Mouse (Mus musculus): ENCODE data around the gene Mob1a. TPM values are rescaled to one million over a fixed set of nuclear protein-coding genes. Genes with fewer than 3 reads are reported as not detected.

Gene Mob1a
- polyA plus RNA-seq, 1 experiment from 2014 or later = 32.5 TPM

DNA sequence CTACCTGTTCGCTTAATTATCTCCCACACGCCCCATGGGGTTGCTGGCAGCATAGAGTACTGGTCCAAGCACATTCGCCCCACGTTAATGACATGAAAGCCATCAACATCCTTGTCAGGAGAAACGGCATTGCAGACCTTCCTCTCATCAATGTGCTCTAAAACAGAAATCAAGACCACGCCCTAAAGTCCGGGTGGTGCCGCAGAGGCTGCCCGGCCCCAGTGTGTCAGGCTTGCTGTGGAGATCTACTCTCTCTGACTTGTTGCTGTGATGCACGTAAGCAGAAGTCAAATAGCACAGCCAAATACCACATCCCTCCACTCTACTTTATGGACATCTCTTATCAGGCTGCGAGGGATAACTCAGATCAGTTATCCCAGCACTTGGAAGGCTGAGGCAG, 14.6 kb upstream of the Mob1a start:
- Histone ChIP-seq H3K4me2 (ENCODE audit: low read length) (no peak overlapping the region), H3K4me3 (replicated peaks; ENCODE audit: low read depth, low read length) (no peak overlapping the region), H3K27me3 (ENCODE audit: control insufficient read depth, insufficient read depth, low read length) (no peaks in the 10 kb centered on the region), H3K9me3 (ENCODE audit: control insufficient read depth, low read length) (no peaks in the 10 kb centered on the region), H3K27ac (replicated peaks; ENCODE audit: low read depth, low read length) (no peak overlapping the region), H3K9ac (replicated peaks; ENCODE audit: low read length) (no peak overlapping the region), H3K36me3 (ENCODE audit: control insufficient read depth, insufficient read depth, low read length) (peaks cover 53% of the 10 kb centered on the region), H3K4me1 (ENCODE audit: control insufficient read depth, insufficient read depth, low read length) (peaks cover 5% of the 10 kb centered on the region; the same call in 1 of the 2 replicates)
- DNase-seq (no peak), ATAC-seq (ENCODE audit: low FRiP score, low TSS enrichment) (no peak)
- 96% methylated on average over 11 of the region's 11 CpGs for WGBS

DNA sequence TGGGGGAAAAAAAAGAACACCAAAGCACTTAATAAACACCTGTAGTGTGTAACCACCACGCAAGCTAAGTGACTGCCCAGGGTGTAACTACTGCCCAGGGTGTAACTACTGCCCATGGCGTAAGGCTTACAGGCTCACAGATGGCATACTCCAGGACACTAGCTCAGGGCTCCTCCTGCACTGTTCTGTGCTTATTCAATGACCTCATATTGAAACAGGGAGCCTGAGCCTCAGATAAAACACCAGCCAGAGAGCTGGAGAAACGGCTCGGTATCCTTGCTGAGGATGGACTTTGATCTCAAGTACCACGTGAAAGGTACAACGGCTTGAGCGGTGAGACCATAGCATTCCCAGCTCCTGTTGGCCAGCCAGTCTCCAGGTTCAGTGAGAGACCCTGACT, 13.8 kb upstream of the Mob1a start:
- Histone ChIP-seq H3K27ac (replicated peaks; ENCODE audit: low read depth, low read length) (no peak overlapping the region), H3K9me3 (ENCODE audit: control insufficient read depth, low read length) (no peaks in the 10 kb centered on the region), H3K27me3 (ENCODE audit: control insufficient read depth, insufficient read depth, low read length) (no peaks in the 10 kb centered on the region), H3K36me3 (ENCODE audit: control insufficient read depth, insufficient read depth, low read length) (peaks cover 46% of the 10 kb centered on the region), H3K9ac (replicated peaks; ENCODE audit: low read length) (no peak overlapping the region), H3K4me2 (ENCODE audit: low read length) (no peak overlapping the region), H3K4me3 (replicated peaks; ENCODE audit: low read depth, low read length) (no peak overlapping the region), H3K4me1 (ENCODE audit: control insufficient read depth, insufficient read depth, low read length) (peaks cover 12% of the 10 kb centered on the region; the same call in 1 of the 2 replicates)
- ATAC-seq (ENCODE audit: low FRiP score, low TSS enrichment) (no peak), DNase-seq (no peak)
- 96% methylated on average over 7 of the region's 7 CpGs for WGBS

DNA sequence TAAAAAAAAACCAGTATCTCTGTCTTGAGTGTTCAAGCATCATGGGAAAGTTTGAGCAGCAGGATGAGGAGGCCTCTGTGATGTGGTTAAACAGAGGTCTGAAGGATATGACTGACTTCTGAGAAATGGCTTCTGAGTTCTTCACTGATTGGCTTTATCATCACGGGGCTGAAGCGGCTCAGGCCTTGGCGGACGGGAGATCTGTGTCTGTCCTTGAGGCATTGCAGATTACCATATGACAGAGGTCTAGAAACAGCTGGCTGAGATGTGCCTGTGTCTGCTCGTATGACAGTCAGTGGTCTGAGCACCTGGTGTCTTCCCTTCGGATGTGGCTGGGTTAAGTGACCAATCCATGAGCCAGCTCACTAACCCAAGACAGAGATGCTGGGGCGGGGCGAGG, 13.3 kb upstream of the Mob1a start:
- WGBS = 90% methylated on average over 8 of the region's 8 CpGs
- Histone ChIP-seq H3K4me1 (ENCODE audit: control insufficient read depth, insufficient read depth, low read length) (peaks cover 12% of the 10 kb centered on the region; the same call in 1 of the 2 replicates), H3K4me2 (ENCODE audit: low read length) (no peak overlapping the region), H3K9ac (replicated peaks; ENCODE audit: low read length) (no peak overlapping the region), H3K36me3 (ENCODE audit: control insufficient read depth, insufficient read depth, low read length) (peaks cover 44% of the 10 kb centered on the region), H3K4me3 (replicated peaks; ENCODE audit: low read depth, low read length) (no peak overlapping the region), H3K27me3 (ENCODE audit: control insufficient read depth, insufficient read depth, low read length) (no peaks in the 10 kb centered on the region), H3K9me3 (ENCODE audit: control insufficient read depth, low read length) (no peaks in the 10 kb centered on the region), H3K27ac (replicated peaks; ENCODE audit: low read depth, low read length) (no peak overlapping the region)
- ATAC-seq (ENCODE audit: low FRiP score, low TSS enrichment) = no peak
- DNase-seq = no peak

DNA sequence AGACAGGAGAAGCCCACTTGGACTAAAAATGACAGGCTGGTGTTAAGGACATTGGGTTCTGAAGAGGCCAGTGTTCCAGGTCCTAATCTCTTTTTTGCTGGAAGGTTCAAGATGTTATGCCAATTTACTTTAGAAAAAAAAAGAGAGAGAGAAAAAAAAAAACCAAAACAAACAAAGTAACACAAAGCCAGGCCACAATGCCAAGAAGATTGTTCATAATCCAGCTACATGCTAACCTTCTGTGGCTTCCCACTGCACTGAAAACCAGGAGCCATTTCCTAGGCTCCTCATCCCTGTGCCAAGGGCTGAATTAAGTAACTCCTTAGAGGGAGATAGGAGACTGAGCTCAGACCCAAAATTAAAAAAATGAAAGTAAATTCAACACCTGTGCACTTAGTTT, 10.5 kb upstream of the Mob1a start:
- peaks cover 12% of the 10 kb centered on the region; the same call in 1 of the 2 replicates for H3K4me1 ChIP-seq (ENCODE audit: control insufficient read depth, insufficient read depth, low read length)
- H3K27ac ChIP-seq (replicated peaks; ENCODE audit: low read depth, low read length) = no peak overlapping the region
- H3K27me3 ChIP-seq (ENCODE audit: control insufficient read depth, insufficient read depth, low read length) = no peaks in the 10 kb centered on the region
- H3K4me3 ChIP-seq (replicated peaks; ENCODE audit: low read depth, low read length) = no peak overlapping the region
- no peak overlapping the region for H3K9ac ChIP-seq (replicated peaks; ENCODE audit: low read length)
- ATAC-seq (ENCODE audit: low FRiP score, low TSS enrichment) (no peak), DNase-seq (no peak)
- H3K36me3 ChIP-seq (ENCODE audit: control insufficient read depth, insufficient read depth, low read length) = peaks cover 26% of the 10 kb centered on the region
- H3K9me3 ChIP-seq (ENCODE audit: control insufficient read depth, low read length) = no peaks in the 10 kb centered on the region
- no peak overlapping the region for H3K4me2 ChIP-seq (ENCODE audit: low read length)

DNA sequence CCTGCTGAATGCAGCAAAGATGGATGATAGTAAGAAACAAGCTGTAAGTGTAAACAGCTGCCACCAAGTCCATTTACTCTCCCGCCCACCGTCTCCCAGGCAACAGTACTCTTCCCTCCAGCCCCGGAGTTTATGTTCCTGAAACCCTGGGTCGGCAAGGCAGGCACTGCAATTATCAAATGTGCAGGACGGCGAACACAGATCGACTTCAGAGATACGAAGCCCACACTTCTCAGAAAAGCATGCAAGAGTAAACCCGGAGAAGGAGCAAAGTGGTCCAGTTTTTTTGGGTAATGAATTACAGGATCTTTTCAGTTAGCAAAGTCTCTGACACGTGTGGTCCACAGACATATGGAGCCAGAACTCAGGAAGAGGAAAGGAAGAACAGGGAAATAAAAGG, 9.8 kb upstream of the Mob1a start:
- Histone ChIP-seq H3K4me3 (replicated peaks; ENCODE audit: low read depth, low read length) (peak overlapping the region; percentile 98), H3K27ac (replicated peaks; ENCODE audit: low read depth, low read length) (no peak overlapping the region), H3K27me3 (ENCODE audit: control insufficient read depth, insufficient read depth, low read length) (no peaks in the 10 kb centered on the region), H3K9me3 (ENCODE audit: control insufficient read depth, low read length) (no peaks in the 10 kb centered on the region), H3K4me2 (ENCODE audit: low read length) (peak overlapping the region; percentile 86), H3K4me1 (ENCODE audit: control insufficient read depth, insufficient read depth, low read length) (peaks cover 12% of the 10 kb centered on the region; the same call in 1 of the 2 replicates), H3K9ac (replicated peaks; ENCODE audit: low read length) (0 out of 2 replicates have a peak overlapping the region, but pooled peaks have one; percentile 16), H3K36me3 (ENCODE audit: control insufficient read depth, insufficient read depth, low read length) (peaks cover 18% of the 10 kb centered on the region)
- WGBS = 8% methylated on average over 10 of the region's 10 CpGs
- ATAC-seq (ENCODE audit: low FRiP score, low TSS enrichment) = no peak
- peak; percentile 47 for DNase-seq

DNA sequence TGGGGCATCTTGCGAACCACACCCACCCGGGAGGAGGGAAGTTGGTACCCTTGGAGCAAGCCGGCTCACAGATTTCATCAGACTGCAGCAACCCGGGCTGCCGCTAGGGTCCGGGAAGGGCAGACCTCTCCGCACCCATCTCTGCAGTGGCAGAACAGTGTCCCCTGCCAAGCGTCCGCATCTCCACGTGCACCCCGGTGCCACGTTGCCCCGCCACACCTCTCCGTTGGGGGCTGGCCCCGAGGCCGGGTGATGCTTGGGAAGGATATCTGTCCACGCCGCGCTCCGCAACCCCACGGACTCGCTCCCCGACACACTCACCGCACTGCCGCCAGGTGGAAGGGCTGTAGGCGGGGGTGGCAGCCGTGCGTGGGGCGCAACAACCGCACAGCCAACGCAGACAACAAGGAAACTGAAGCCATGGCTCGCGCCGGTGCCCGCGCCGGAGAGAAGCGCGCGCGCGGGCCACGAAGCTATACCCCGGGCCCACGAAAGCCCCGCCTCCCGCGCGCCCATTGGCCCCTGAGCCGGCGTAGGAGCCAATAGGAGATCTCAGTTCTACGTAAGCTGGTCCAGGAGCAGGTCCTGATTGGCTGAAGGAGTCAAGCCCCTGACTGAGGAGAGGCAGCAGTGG, 8.6 kb upstream of the Mob1a start:
- H3K27me3 ChIP-seq (ENCODE audit: control insufficient read depth, insufficient read depth, low read length) = no peaks in the 10 kb centered on the region
- H3K4me1 ChIP-seq (ENCODE audit: control insufficient read depth, insufficient read depth, low read length) = peaks cover 12% of the 10 kb centered on the region; the same call in 1 of the 2 replicates
- peak; percentile 100 for ATAC-seq (ENCODE audit: low FRiP score, low TSS enrichment)
- WGBS = under 1% methylated on average over 52 of the region's 52 CpGs
- peaks cover 9% of the 10 kb centered on the region for H3K36me3 ChIP-seq (ENCODE audit: control insufficient read depth, insufficient read depth, low read length)
- peak overlapping the region; percentile 98 for H3K4me3 ChIP-seq (replicated peaks; ENCODE audit: low read depth, low read length)
- H3K27ac ChIP-seq (replicated peaks; ENCODE audit: low read depth, low read length) = peak overlapping the region; percentile 86
- H3K4me2 ChIP-seq (ENCODE audit: low read length) = peak overlapping the region; percentile 86
- peak; percentile 96 for DNase-seq
- no peaks in the 10 kb centered on the region for H3K9me3 ChIP-seq (ENCODE audit: control insufficient read depth, low read length)
- peak overlapping the region; percentile 81 for H3K9ac ChIP-seq (replicated peaks; ENCODE audit: low read length)

DNA sequence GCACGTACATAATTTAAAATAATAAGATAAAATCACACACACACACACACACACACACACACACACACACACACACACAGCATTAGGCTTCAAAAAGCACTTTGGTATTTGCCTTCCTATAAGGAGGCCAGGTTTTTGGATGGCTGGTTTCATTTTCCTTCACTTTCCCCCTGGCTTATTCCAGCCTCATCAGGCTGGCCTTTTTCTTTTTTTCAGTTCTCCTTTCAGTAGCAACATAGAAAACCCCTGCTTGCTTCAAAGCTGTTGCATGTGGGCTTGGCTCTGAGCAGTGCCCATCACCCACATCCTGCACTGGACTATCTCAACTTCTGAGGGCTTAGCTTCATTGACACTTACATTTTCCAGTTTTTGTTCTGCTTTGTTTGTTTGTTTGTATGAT, 3.9 kb upstream of the Mob1a start:
- ATAC-seq (ENCODE audit: low FRiP score, low TSS enrichment) = no peak
- WGBS = 62% methylated on average over 1 of the region's 1 CpGs

DNA sequence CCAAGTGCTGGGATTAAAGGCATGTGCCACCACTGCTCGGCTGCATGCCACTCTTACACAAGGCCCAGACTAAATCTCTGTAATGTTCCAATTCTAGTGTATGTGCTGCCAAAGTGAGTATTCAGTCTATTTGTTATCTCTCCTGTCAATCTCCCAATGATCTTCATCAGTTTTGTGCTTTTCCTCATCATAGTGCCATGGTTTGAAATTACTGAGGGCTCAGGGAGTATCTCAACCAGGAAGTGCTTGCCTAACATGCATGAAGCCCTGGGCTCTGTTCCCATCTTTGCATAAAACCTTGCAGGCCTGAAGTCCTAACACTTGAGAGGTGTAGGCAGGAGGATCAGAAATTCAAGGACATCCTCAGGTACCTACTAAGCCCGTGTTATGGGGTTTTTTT, 3.0 kb upstream of the Mob1a start:
- DNase-seq (no peak), ATAC-seq (ENCODE audit: low FRiP score, low TSS enrichment) (no peak)
- Histone ChIP-seq H3K9ac (replicated peaks; ENCODE audit: low read length) (no peak overlapping the region), H3K27me3 (ENCODE audit: control insufficient read depth, insufficient read depth, low read length) (no peaks in the 10 kb centered on the region), H3K36me3 (ENCODE audit: control insufficient read depth, insufficient read depth, low read length) (no peaks in the 10 kb centered on the region), H3K4me2 (ENCODE audit: low read length) (no peak overlapping the region), H3K4me1 (ENCODE audit: control insufficient read depth, insufficient read depth, low read length) (peaks cover 15% of the 10 kb centered on the region), H3K9me3 (ENCODE audit: control insufficient read depth, low read length) (no peaks in the 10 kb centered on the region), H3K4me3 (replicated peaks; ENCODE audit: low read depth, low read length) (no peak overlapping the region), H3K27ac (replicated peaks; ENCODE audit: low read depth, low read length) (no peak overlapping the region)
- 65% methylated on average over 2 of the region's 2 CpGs for WGBS

More for the DNA sequence above, 3.9 kb upstream of the Mob1a start:
- H3K9ac ChIP-seq (replicated peaks; ENCODE audit: low read length) = no peak overlapping the region
- no peak for DNase-seq
- H3K4me1 ChIP-seq (ENCODE audit: control insufficient read depth, insufficient read depth, low read length) = peaks cover 9% of the 10 kb centered on the region
- H3K9me3 ChIP-seq (ENCODE audit: control insufficient read depth, low read length) = no peaks in the 10 kb centered on the region
- H3K27me3 ChIP-seq (ENCODE audit: control insufficient read depth, insufficient read depth, low read length) = no peaks in the 10 kb centered on the region
- no peaks in the 10 kb centered on the region for H3K36me3 ChIP-seq (ENCODE audit: control insufficient read depth, insufficient read depth, low read length)
- H3K4me3 ChIP-seq (replicated peaks; ENCODE audit: low read depth, low read length) = no peak overlapping the region
- no peak overlapping the region for H3K4me2 ChIP-seq (ENCODE audit: low read length)
- H3K27ac ChIP-seq (replicated peaks; ENCODE audit: low read depth, low read length) = no peak overlapping the region

Measured in midbrain, embryonic 14.5 days (tissue).